Mouse (Mus musculus) gastrocnemius, postnatal 25 days (tissue): Measurements from ENCODE around the gene Krt12. TPM values are rescaled to one million over a fixed set of nuclear protein-coding genes. Genes with fewer than 3 reads are reported as not detected.

Experiments
- DNase-seq: peaks from one replicate; pipeline ENCODE4 v3.0.0; 2022
- total RNA-seq, 2 experiments: library from RNA; stranded (reverse); gene quantifications; 1 replicate in 1 of 2; 2 replicates in 1 of 2; pipeline ENCODE4 v1.2.3; 2021

The Krt12 gene
- total RNA-seq, 2 experiments from 2014 or later: not detected

DNA sequence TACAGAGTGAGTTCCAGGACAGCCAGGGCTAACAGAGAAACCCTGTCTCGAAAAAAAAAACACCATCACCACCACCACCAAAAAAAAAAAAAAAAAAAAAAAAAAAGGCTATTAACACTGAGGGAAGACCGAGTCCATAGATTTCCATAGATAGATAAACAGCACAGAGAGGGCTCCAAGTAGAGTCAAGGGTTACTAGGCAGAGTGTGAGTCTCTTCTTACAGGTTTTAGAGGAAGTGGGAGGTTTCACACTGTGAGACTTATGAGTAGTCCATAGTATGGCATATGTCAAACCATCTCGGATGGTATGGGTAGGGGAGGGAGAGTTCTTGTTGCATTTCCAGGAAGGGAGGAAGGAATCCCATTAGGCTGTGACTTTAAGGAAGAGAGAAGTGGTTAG is 24.0 kb downstream of the Krt12 start:
- no peak for DNase-seq

DNA sequence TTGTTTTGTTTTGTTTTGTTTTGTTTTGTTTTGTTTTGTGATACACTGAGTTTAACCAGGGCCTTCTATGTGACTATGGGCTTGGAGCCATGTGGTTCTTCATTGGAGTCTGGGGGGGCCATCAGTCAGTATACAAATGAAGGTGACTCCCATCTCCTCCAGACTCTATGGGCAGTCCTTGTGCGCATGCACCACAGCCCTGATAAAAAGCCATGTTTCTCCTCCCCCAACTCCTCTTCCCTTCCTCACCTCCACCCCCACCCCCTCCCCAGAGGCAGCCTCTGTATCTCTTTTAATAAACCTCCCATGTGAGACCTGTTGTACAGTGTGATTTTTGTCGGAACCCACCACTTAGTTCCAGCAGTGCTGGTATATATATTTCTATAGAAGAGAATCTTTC is 25.4 kb downstream of the Krt12 start:
- no peak for DNase-seq

DNA sequence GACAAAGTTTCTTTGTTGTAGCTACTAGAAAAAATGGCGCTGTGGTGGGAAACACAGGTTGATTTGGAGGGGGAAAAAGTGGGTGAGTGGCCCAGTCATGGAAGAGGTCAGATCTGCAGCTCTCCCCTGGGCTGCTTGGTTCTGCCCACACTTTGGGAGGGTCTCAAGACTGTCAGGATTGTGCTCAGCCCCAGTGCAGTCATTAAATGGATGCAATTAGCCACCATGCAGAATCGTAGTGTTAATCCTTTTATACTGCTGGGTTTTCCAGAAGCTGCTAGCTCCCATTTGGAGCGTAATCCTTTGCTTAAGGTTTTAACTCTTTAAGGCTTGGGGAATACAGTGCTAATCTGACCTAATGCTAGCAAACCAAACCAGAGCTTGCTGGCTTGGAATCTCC is 26.0 kb downstream of the Krt12 start:
- DNase-seq: no peak

DNA sequence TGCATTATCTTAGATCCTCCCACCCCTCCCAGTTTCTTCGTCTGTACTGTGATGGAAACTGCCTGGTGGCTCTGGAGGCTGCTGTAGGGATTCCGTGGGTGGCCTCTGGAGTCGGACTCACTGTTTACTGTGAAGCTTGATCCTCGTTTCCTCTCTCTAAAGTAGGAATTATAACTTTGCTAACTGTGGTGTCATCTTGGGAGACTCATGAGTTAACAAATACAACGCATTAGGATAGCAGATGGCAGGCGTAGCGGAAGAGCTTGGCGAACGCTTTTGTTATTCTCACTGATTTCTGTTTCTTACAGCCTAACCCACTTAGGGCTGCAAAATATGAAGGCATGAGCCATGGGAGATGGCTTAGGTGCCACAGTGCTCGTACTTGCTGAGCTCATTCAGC is 29.6 kb downstream of the Krt12 start:
- no peak for DNase-seq

DNA sequence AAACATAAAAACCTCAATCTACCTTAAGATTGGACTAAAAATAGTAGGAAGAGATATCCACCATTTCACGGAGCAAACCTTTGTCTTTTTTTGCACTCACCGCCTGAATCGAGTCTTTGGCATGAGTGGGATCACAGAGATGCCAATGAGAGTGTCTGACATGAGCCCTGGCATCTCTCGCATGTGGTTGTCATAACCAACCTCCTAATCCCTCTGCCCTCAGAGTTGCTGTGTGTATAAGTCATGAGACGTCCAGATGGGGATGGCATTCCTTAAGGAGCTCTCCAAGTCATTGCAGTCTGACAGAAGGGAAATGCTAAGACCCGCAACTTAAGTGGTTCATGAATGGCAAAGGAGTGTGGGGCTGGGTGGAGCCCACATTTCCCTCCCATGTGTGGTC is 30.7 kb downstream of the Krt12 start:
- DNase-seq: no peak

DNA sequence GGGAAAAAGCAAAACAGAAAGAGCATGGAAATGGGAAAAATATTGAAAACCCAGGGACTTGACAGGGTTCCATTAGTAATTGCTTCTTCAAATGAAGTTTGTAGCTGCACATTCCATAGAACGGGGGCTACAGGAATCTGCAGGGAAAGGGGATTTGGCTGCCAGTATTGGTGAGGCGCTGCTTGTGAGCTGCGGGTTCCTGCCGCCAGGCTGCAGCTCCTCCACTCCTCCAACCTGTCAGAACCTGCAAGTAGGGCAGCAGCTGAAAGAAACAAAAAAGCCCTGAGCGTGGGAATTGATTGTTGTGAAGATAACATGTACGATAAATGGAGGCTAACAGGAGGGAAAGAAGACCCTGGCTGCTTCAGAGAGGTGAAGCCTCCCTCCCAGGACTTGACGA is 31.2 kb downstream of the Krt12 start:
- no peak for DNase-seq

DNA sequence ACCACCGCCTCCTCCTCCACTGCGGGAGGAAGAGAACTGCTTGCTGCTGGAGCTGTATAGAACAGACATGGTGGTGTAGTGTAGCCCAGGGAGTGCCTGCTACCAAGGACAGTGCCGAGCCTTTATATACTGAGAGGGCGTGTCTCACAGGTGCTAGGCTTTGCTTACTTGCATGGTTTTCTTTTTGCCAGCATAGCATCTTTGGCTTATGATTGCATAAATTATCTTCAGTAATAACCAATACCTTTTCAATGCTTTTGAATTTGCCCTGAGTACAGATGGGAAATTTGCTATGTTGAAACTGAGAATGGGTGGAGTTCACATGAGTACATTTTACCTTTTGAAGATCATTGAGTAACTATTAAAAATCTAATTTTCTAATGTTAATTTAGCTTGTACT is 32.8 kb downstream of the Krt12 start, which contains the start of gene Krt10:
Gene Krt10, minus strand, starts transcription at position 101 of the 400 bp plus-strand sequence.
- no peak for DNase-seq

DNA sequence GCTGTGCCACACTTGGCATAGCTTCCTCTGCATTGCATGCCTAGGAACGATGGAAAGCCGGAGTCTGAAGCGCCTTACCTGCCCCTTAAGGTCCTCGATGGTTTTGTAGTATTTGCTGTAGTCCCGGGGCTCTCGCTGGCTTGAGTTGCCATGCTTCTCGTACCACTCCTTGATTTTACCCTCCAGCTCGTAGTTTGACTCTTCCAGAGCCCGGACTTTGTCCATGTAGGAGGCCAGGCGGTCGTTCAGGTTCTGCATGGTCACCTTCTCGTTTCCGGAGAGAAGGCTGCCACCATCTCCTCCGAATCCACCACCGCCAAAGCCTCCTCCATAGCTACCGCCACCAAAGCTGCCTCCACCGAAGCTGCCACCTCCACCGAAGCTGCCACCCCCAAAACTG is 33.4 kb downstream of the Krt12 start:
- no peak for DNase-seq

DNA sequence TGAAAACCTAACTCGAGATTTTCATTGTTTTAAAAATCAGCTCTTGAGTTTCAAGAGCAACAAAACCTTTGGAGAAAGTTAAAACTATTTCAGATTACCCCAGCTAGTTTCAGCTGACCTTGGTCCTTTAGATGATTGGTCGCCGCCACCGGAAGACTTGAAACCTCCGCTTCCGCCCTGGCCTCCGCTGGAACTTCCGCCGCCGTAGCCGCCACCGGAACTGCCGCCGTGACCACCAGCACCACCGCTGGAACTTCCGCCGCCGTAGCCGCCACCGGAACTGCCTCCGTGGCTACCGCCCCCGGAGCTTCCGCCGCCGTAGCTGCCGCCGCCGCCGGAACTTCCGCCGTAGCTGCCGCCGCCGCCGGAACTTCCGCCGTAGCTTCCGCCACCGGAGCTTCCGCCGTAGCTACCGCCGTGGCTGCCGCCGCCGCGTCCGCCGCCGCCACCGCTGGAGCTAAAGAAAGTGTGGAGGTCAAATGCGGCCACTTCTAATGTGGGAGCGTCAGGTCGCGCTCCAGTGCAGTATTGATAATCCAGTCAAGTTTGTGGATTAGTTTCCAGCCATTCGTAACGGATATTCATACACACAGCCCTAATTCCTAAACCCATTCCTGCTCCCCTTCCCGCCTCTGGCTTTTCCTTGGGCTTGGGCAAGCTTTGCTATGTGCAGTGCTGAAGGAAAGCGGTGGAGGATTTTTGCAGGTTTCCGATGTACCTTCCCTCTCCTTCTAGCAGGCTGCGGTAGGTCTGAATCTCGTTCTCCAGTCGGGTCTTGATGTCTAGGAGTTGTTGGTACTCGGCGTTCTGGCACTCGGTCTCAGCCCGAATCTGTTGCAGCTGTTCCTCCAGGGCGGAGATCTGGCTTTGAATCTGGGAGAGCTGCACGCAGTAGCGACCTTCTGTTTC is 36.0 kb downstream of the Krt12 start:
- DNase-seq: peak; percentile 91

DNA sequence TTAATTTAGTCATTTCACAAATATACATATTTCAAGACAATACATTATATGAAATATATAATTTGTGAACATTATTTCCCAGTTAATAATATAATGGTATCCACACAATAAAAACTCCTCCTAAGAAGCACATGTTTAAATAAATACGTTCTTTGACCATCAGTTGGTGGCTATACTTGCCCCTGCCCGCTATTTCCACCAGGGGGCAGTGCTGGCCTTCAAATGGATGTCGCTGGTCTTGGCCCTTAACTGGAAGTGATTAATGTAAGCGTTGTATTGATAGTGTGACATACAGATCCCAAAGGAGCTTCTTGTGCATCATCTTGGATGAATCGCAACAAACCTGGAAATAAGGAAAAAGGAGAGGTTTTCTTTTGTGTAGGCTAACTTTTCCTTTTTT is 42.5 kb downstream of the Krt12 start:
- DNase-seq: peak; percentile 30

DNA sequence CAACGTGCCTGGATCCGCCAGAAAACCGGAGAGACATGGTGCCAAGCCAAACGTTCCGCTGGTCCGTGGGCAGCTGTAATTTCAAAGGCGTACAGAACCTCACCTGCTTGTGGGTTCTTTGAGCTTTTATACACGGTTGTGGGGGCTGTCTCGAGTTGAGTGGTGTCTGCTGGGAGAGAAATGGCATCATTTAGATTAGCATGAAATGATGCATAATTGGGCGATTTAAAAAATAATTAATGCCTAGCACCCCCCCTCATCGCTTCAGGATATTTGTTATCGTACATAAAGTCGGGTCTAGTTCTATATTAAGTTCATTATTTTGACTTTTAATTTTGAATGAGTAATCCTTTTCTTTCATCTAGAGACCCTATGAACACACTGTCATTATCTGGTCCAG is 47.3 kb downstream of the Krt12 start, which contains the start of gene Krt28:
Gene Krt28, minus strand, starts transcription at position 101 of the 400 bp plus-strand sequence.
- no peak for DNase-seq

DNA sequence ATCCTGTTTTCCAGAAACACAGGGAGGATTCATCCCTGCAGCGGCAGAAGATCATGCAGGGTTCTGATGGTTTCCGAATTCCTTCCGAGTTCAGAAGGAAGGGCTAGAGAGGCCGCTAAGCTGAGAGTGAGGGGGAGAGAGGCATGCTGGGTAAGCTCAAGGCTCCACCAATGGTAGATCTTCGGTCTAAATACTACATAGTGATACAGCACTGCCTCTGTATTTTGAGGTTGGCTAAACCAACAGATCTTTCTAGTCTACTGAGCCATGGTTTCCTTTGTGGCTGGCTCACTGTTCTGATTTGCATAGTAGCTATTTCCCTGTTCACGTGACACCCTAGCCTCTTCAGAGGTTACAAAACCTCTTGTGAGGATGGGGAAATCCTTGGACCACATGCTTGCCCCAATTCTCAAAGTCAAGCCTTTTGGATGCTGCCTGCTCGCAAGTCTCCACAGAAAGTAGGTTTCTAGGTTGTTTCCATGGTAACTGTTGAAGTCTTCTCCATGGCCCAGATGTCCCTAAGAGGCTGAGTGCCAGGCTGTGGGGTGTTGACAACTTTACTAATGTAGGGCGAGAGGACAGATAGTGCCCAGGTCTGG is 52.1 kb downstream of the Krt12 start:
- DNase-seq: no peak

DNA sequence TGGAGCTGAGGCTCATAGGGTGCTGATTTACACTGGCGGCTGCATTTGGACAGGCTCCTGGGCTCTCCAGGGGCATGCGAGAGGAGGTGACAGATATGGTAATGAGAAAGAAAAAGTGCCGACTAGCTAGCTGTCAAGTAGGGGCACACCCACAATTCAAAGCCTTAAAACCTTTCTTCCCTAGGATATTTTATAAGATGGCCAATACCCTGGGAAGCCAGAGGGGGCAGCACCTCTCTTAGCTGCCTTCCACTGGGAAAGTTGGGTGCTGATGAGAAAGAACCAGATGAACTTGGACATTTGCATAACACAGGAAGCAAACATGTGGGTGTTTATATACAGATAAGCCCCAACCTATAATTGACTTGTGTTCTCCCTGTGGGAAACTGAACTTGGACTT is 52.8 kb downstream of the Krt12 start:
- DNase-seq: no peak

DNA sequence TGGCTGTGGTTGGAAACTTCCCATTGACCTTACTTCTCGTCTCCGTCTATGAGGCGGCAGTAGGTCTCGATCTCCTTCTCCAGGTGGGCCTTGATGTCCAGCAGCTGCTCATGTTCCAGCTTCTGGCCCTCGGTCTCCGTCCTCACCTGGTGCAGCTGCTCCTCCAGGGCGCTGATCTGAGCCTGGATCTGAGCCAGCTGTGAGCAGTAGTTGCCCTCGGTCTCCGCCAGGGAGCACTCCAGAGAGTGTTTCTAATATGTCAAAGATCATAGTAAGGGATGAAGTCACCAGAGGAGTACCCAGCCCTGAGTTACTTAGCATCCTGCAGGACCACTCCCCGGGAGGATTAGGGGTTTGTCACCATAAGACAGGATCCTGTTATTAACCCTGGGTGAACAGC is 55.3 kb downstream of the Krt12 start:
- no peak for DNase-seq

Other genes with a start within 250 kb of the Krt12 start
- gene Smarce1, start 191.2 kb downstream of the Krt12 start, total RNA-seq: 10 to 100 TPM; 30.4 to 31.3 TPM
- 1 to 10 TPM; 4.9 to 6.4 TPM for gene Krt222, start 178.2 kb downstream of the Krt12 start, total RNA-seq
- gene Krt24, start 137.0 kb downstream of the Krt12 start, total RNA-seq: not detected
- not detected for gene Krt25, start 99.3 kb downstream of the Krt12 start, total RNA-seq
- gene Krt26, start 84.3 kb downstream of the Krt12 start, total RNA-seq: not detected
- gene Krt27, start 71.2 kb downstream of the Krt12 start, total RNA-seq: not detected
- gene Krt28, start 47.4 kb downstream of the Krt12 start, total RNA-seq: not detected
- 1 to 10 TPM; 4.0 to 5.5 TPM for gene Krt10, start 32.9 kb downstream of the Krt12 start, total RNA-seq
- gene Krt20, start 15.9 kb upstream of the Krt12 start, total RNA-seq: not detected
- not detected for gene Krt23, start 70.9 kb upstream of the Krt12 start, total RNA-seq
- gene Krt39, start 99.1 kb upstream of the Krt12 start, total RNA-seq: not detected
- gene Krt40, start 120.9 kb upstream of the Krt12 start, total RNA-seq: not detected
- gene Krtap3-3, start 128.6 kb upstream of the Krt12 start, total RNA-seq: not detected
- not detected for gene Krtap3-2, start 134.6 kb upstream of the Krt12 start, total RNA-seq
- not detected for gene Gm11939, start 137.2 kb upstream of the Krt12 start, total RNA-seq
- gene Krtap3-1, start 144.4 kb upstream of the Krt12 start, total RNA-seq: not detected
- gene Krtap1-5, start 158.8 kb upstream of the Krt12 start, total RNA-seq: not detected
- gene Krtap1-4, start 161.4 kb upstream of the Krt12 start, total RNA-seq: not detected
- gene Krtap1-3, start 169.1 kb upstream of the Krt12 start, total RNA-seq: not detected
- gene Krtap9-3, start 175.8 kb upstream of the Krt12 start, total RNA-seq: not detected
- not detected for gene Gm11938, start 181.0 kb upstream of the Krt12 start, total RNA-seq
- not detected for gene Gm11937, start 187.9 kb upstream of the Krt12 start, total RNA-seq
- gene Krtap2-4, start 192.6 kb upstream of the Krt12 start, total RNA-seq: not detected
- gene Gm11562, start 198.2 kb upstream of the Krt12 start, total RNA-seq: not detected
- gene Krtap4-1, start 206.0 kb upstream of the Krt12 start, total RNA-seq: not detected
- not detected for gene Krtap4-2, start 212.8 kb upstream of the Krt12 start, total RNA-seq
- gene Krtap4-7, start 221.8 kb upstream of the Krt12 start, total RNA-seq: not detected
- gene Gm11555, start 228.0 kb upstream of the Krt12 start, total RNA-seq: not detected
- gene Gm11563, start 236.7 kb upstream of the Krt12 start, total RNA-seq: not detected
- gene Krtap4-6, start 243.7 kb upstream of the Krt12 start, total RNA-seq: not detected